Mouse (Mus musculus) stomach, embryonic 14.5 days (tissue): ENCODE results near the gene Llph. TPM values are rescaled to one million over a fixed set of nuclear protein-coding genes. Genes with fewer than 3 reads are reported as not detected.
A peak's percentile ranks its signal among the peaks of the same experiment; 100 is the strongest.

Source experiments
- ATAC-seq: fragments of 200-750 bp; cut with Nextera tagmentation; 2 replicates; pipeline ENCODE4 v1.8.0; 2017; ENCODE audit warnings: low read depth, moderate TSS enrichment; ENCODE audit not compliant: insufficient number of reproducible peaks, insufficient read depth, low FRiP score
- H3K27ac ChIP-seq: fragments of 300-500 bp; sonication (generic); 2 replicates; pipeline ENCODE4 v1.5.1; 2014; ENCODE audit warnings: mild to moderate bottlenecking, low read length, moderate library complexity, mixed read lengths
- H3K27me3 ChIP-seq: fragments of 300-500 bp; sonication (generic); 2 replicates; pipeline ENCODE4 v1.6.1; 2014; ENCODE audit warnings: low read length, control low read depth, mixed read lengths; ENCODE audit not compliant: control insufficient read depth, insufficient read depth
- H3K36me3 ChIP-seq: fragments of 300-500 bp; sonication (generic); 2 replicates; pipeline ENCODE4 v1.6.1; 2014; ENCODE audit warnings: mild to moderate bottlenecking, control low read depth, low read length, moderate library complexity, mixed read lengths; ENCODE audit not compliant: control insufficient read depth, insufficient read depth
- H3K4me1 ChIP-seq: fragments of 300-500 bp; sonication (generic); 2 replicates; pipeline ENCODE4 v1.6.1; 2014; ENCODE audit warnings: low read length, control low read depth, mixed read lengths; ENCODE audit not compliant: control insufficient read depth, insufficient read depth
- H3K4me2 ChIP-seq: fragments of 300-500 bp; sonication (generic); replicated peaks from 2 replicates; pipeline ENCODE4 v1.6.1; 2014; ENCODE audit warnings: low read depth, low read length, control low read depth
- H3K4me3 ChIP-seq: fragments of 300-500 bp; sonication (generic); 2 replicates; pipeline ENCODE4 v1.5.1; 2014; ENCODE audit warnings: low read depth, low read length, control low read depth
- H3K9ac ChIP-seq: fragments of 300-500 bp; sonication (generic); replicated peaks from 2 replicates; pipeline ENCODE4 v1.6.1; 2014; ENCODE audit warnings: low read depth, mild to moderate bottlenecking, control low read depth, low read length, moderate library complexity, mixed read lengths
- H3K9me3 ChIP-seq: fragments of 300-500 bp; sonication (generic); 2 replicates; pipeline ENCODE4 v1.6.1; 2016; ENCODE audit warnings: low read depth, low read length, control low read depth; ENCODE audit not compliant: control insufficient read depth
- WGBS: fragments of 180-500 bp; shearing (Covaris S2); extraction: QIAGEN DNeasy Blood & Tissue Kit; methylation state at CpG from one replicate; pipeline ENCODE4 v1.1.7; 2014; 5-methylcytosine and 5-hydroxymethylcytosine counted together
- polyA plus RNA-seq: library from polyadenylated mRNA; unstranded; fragments of >200 nt; fragmentation: Nextera tagmentation; extraction: Ambion mirVana; gene quantifications from 2 replicates; pipeline ENCODE4 v1.2.1, GENCODE M21; 2014

Llph gene
- polyA plus RNA-seq, 1 experiment from 2014 or later = 59.2 TPM

- no peaks in the 10 kb centered on the region for H3K36me3 ChIP-seq
- H3K4me1 ChIP-seq = 0 out of 2 replicates have a peak, but pooled peaks cover 5% of the 10 kb centered on the region
- H3K27ac ChIP-seq = no peak overlapping the region
- no peak overlapping the region for H3K9ac ChIP-seq
- no peaks in the 10 kb centered on the region for H3K9me3 ChIP-seq
- H3K27me3 ChIP-seq = no peaks in the 10 kb centered on the region
- 39% methylated on average over 8 of the region's 8 CpGs for WGBS
- no peak for ATAC-seq
- no peak overlapping the region for H3K4me3 ChIP-seq
- H3K4me2 ChIP-seq = no peak overlapping the region
Observed at GRCm38 (mm10) chr10:120252800-120253199, 25.9 kb downstream of the Llph start.

GRCm38 (mm10) chr10:120257231-120257630, 30.4 kb downstream of the Llph start:
- no peak overlapping the region for H3K9ac ChIP-seq
- no peaks in the 10 kb centered on the region for H3K36me3 ChIP-seq
- ATAC-seq = no peak
- H3K4me3 ChIP-seq = no peak overlapping the region
- no peaks in the 10 kb centered on the region for H3K27me3 ChIP-seq
- 0 out of 2 replicates have a peak, but pooled peaks cover 5% of the 10 kb centered on the region for H3K4me1 ChIP-seq
- no peak overlapping the region for H3K27ac ChIP-seq
- H3K9me3 ChIP-seq = no peaks in the 10 kb centered on the region
- 17% methylated on average over 11 of the region's 11 CpGs for WGBS
- no peak overlapping the region for H3K4me2 ChIP-seq

GRCm38 (mm10) chr10:120267790-120268189, 40.9 kb downstream of the Llph start:
- H3K4me2 ChIP-seq = no peak overlapping the region
- ATAC-seq = no peak
- peaks cover 9% of the 10 kb centered on the region; the same call in 1 of the 2 replicates for H3K4me1 ChIP-seq
- no peaks in the 10 kb centered on the region for H3K27me3 ChIP-seq
- H3K27ac ChIP-seq = no peak overlapping the region
- WGBS = 63% methylated on average over 12 of the region's 12 CpGs
- H3K4me3 ChIP-seq = no peak overlapping the region
- no peaks in the 10 kb centered on the region for H3K9me3 ChIP-seq
- no peak overlapping the region for H3K9ac ChIP-seq
- H3K36me3 ChIP-seq = no peaks in the 10 kb centered on the region

GRCm38 (mm10) chr10:120269946-120270345, 43.1 kb downstream of the Llph start:
- H3K4me1 ChIP-seq = peaks cover 17% of the 10 kb centered on the region; the same call in 1 of the 2 replicates
- no peaks in the 10 kb centered on the region for H3K36me3 ChIP-seq
- no peak overlapping the region for H3K27ac ChIP-seq
- no peak for ATAC-seq
- no peak overlapping the region for H3K4me3 ChIP-seq
- H3K9me3 ChIP-seq = no peaks in the 10 kb centered on the region
- no peaks in the 10 kb centered on the region for H3K27me3 ChIP-seq
- no peak overlapping the region for H3K4me2 ChIP-seq
- H3K9ac ChIP-seq = no peak overlapping the region
- 96% methylated on average over 13 of the region's 13 CpGs for WGBS

GRCm38 (mm10) chr10:120270777-120271176, 43.9 kb downstream of the Llph start:
- ATAC-seq = no peak
- H3K4me3 ChIP-seq = no peak overlapping the region
- no peak overlapping the region for H3K9ac ChIP-seq
- 81% methylated on average over 4 of the region's 4 CpGs for WGBS
- no peaks in the 10 kb centered on the region for H3K9me3 ChIP-seq
- peaks cover 17% of the 10 kb centered on the region; the same call in 1 of the 2 replicates for H3K4me1 ChIP-seq
- no peak overlapping the region for H3K4me2 ChIP-seq
- no peaks in the 10 kb centered on the region for H3K27me3 ChIP-seq
- no peak overlapping the region for H3K27ac ChIP-seq
- no peaks in the 10 kb centered on the region for H3K36me3 ChIP-seq

- no peak overlapping the region for H3K27ac ChIP-seq
- no peaks in the 10 kb centered on the region for H3K36me3 ChIP-seq
- H3K27me3 ChIP-seq = no peaks in the 10 kb centered on the region
- no peak overlapping the region for H3K4me3 ChIP-seq
- no peak for ATAC-seq
- peaks cover 17% of the 10 kb centered on the region; the same call in 1 of the 2 replicates for H3K4me1 ChIP-seq
- no peak overlapping the region for H3K9ac ChIP-seq
- no peaks in the 10 kb centered on the region for H3K9me3 ChIP-seq
- WGBS = 54% methylated on average over 6 of the region's 6 CpGs
- no peak overlapping the region for H3K4me2 ChIP-seq
Observed at GRCm38 (mm10) chr10:120271318-120271717, 44.4 kb downstream of the Llph start.

- H3K4me2 ChIP-seq = peak overlapping the region; percentile 44
- H3K4me1 ChIP-seq = peaks cover 17% of the 10 kb centered on the region; the same call in 1 of the 2 replicates
- WGBS = 11% methylated on average over 11 of the region's 11 CpGs
- no peaks in the 10 kb centered on the region for H3K36me3 ChIP-seq
- H3K9ac ChIP-seq = no peak overlapping the region
- no peak overlapping the region for H3K27ac ChIP-seq
- ATAC-seq = peak; percentile 69; the same call in 1 of the 2 replicates
- H3K4me3 ChIP-seq = peak overlapping the region; percentile 16
- H3K9me3 ChIP-seq = no peaks in the 10 kb centered on the region
- no peaks in the 10 kb centered on the region for H3K27me3 ChIP-seq
Observed at GRCm38 (mm10) chr10:120271879-120272269, 45.0 kb downstream of the Llph start.

GRCm38 (mm10) chr10:120272270-120272883, 45.5 kb downstream of the Llph start:
- peak overlapping the region; percentile 16 for H3K4me3 ChIP-seq
- 7% methylated on average over 19 of the region's 19 CpGs for WGBS
- peak; percentile 72; the same call in 1 of the 2 replicates for ATAC-seq
- peaks cover 17% of the 10 kb centered on the region; the same call in 1 of the 2 replicates for H3K4me1 ChIP-seq
- no peaks in the 10 kb centered on the region for H3K27me3 ChIP-seq
- H3K27ac ChIP-seq = peak overlapping the region; percentile 49; the same call in 1 of the 2 replicates
- H3K4me2 ChIP-seq = peak overlapping the region; percentile 44
- no peaks in the 10 kb centered on the region for H3K36me3 ChIP-seq
- no peak overlapping the region for H3K9ac ChIP-seq
- no peaks in the 10 kb centered on the region for H3K9me3 ChIP-seq
